Mouse (Mus musculus) forebrain, postnatal 0 days (tissue): Measurements from ENCODE around the gene Dhx58. TPM values are rescaled to one million over a fixed set of nuclear protein-coding genes. Genes with fewer than 3 reads are reported as not detected.

ENCODE experiments used
- ATAC-seq: fragments of 200-750 bp; cut with Nextera tagmentation; 2 replicates; pipeline ENCODE4 v1.8.0; 2017; ENCODE audit warnings: mild to moderate bottlenecking, moderate library complexity
- DNase-seq: peaks from one replicate; pipeline ENCODE4 v3.0.0-alpha.2; 2015
- H3K27ac ChIP-seq: fragments of 300-500 bp; sonication (generic); 2 replicates; pipeline ENCODE4 v1.5.1; 2014; ENCODE audit warnings: low read depth, mild to moderate bottlenecking, antibody characterized with exemption, low read length, moderate library complexity, mixed read lengths
- H3K27me3 ChIP-seq: fragments of 300-500 bp; sonication (generic); 2 replicates; pipeline ENCODE4 v1.6.1; 2014; ENCODE audit warnings: mild to moderate bottlenecking, low read length, mixed read lengths; ENCODE audit not compliant: insufficient read depth
- H3K36me3 ChIP-seq: fragments of 300-500 bp; sonication (generic); 2 replicates; pipeline ENCODE4 v1.6.1; 2014; ENCODE audit warnings: mild to moderate bottlenecking, moderate library complexity; ENCODE audit not compliant: insufficient read depth
- H3K4me1 ChIP-seq: fragments of 300-500 bp; sonication (generic); 2 replicates; pipeline ENCODE4 v1.6.1; 2014; ENCODE audit warnings: antibody characterized with exemption; ENCODE audit not compliant: insufficient read depth
- H3K4me2 ChIP-seq: fragments of 300-500 bp; sonication (generic); 2 replicates; pipeline ENCODE4 v1.6.1; 2014; ENCODE audit warnings: low read depth, mild to moderate bottlenecking, moderate library complexity
- H3K4me3 ChIP-seq: fragments of 300-500 bp; sonication (generic); 2 replicates; pipeline ENCODE4 v1.5.1; 2014; ENCODE audit warnings: low read depth, low read length, mixed read lengths
- H3K9ac ChIP-seq: fragments of 300-500 bp; sonication (generic); 2 replicates; pipeline ENCODE4 v1.6.1; 2014; ENCODE audit warnings: mild to moderate bottlenecking
- H3K9me3 ChIP-seq: fragments of 300-500 bp; sonication (generic); 2 replicates; pipeline ENCODE4 v1.6.1; 2016; ENCODE audit warnings: low read length
- CTCF ChIP-seq: sonication (generic); IDR thresholded peaks from 2 replicates; pipeline ENCODE4 v1.5.1; 2016; ENCODE audit warnings: antibody characterized with exemption, control low read depth, low read depth
- WGBS: fragments of 180-500 bp; shearing (Covaris S2); extraction: QIAGEN DNeasy Blood & Tissue Kit; methylation state at CpG from one replicate; pipeline ENCODE4 v1.1.7; 2014; 5-methylcytosine and 5-hydroxymethylcytosine counted together
- polyA plus RNA-seq: library from polyadenylated mRNA; unstranded; fragments of >200 nt; fragmentation: Nextera tagmentation; extraction: Ambion mirVana; gene quantifications from 2 replicates; pipeline ENCODE4 v1.2.1, GENCODE M21; 2015
- total RNA-seq: library from RNA; depleted of rRNA; stranded (reverse); fragments of >200 nt; gene quantifications from 2 replicates; pipeline ENCODE4 v1.2.3, GENCODE M21; 2014

Dhx58 gene
- total and polyA plus RNA-seq, 2 experiments from 2014 or later, result 1.5 to 2.3 TPM

DNA sequence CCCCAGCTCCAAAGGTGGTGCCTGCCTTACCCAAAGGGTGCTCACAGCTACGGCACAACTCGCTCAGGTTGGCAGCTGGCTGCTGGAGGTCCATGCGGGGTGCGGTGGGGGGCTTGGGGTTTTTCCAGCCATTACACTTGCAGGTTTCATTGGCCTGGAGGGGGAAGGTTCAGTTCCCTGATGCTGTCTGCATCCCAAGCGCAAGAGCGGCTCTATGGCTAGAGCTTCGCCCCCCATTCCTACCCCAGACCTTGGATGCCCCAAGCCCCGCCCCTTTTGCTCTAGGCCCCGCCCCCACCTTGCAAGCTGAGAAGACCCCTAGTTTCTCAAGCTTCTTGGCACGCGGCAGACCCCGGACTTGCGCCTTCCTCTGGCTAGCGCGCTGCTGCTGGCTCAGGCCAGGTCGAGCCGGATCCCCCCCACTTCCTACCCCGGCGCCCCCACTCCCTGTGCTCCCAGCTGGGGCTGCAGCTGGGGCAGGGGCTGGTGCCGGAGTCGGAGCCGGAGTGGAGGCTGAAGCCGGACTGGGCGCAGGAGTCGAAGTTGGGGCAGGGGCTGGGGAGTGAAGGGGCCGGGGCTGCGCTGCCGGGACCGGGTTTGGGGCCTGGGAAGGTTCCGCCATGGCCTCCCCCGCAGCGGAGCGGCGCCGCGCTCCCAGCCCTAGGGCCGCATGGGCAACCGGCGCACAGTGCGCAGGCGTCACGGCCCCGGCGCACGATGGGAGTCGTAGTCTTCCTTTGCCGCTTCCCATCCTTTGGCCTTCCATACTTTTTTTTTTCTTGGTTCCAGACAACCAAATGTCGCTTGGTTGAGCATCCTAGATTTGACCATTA, 7.9 kb upstream of the Dhx58 start, which contains the start of gene Kat2a:
Kat2a (minus strand) TSS at position 683 of the 833 bp plus-strand sequence.
- Histone ChIP-seq H3K27ac (peak within 1 kb of the TSS; percentile 62), H3K4me1 (peaks cover 16% of the 10 kb centered on the region), H3K36me3 (peaks cover 44% of the 10 kb centered on the region), H3K4me3 (peak within 1 kb of the TSS; percentile 97), H3K9me3 (no peaks in the 10 kb centered on the region), H3K27me3 (no peaks in the 10 kb centered on the region), H3K4me2 (peak within 1 kb of the TSS; percentile 82), H3K9ac (peak within 1 kb of the TSS; percentile 91)
- peak; percentile 93 for DNase-seq
- 5% methylated on average over 48 of the region's 48 CpGs for WGBS
- TF ChIP-seq CTCF, result no peak
- peak; percentile 97 for ATAC-seq

GRCm38 (mm10) chr11:100710977-100711376, 6.9 kb upstream of the Dhx58 start:
- Histone ChIP-seq H3K27ac (no peak overlapping the region), H3K36me3 (peaks cover 44% of the 10 kb centered on the region), H3K9me3 (no peaks in the 10 kb centered on the region), H3K27me3 (no peaks in the 10 kb centered on the region), H3K4me2 (peak overlapping the region; percentile 82; the same call in 1 of the 2 replicates), H3K9ac (peak overlapping the region; percentile 91; the same call in 1 of the 2 replicates), H3K4me3 (no peak overlapping the region), H3K4me1 (peaks cover 16% of the 10 kb centered on the region)
- TF ChIP-seq CTCF, result no peak
- no peak for DNase-seq
- 90% methylated on average over 4 of the region's 4 CpGs for WGBS
- ATAC-seq, result no peak

DNA sequence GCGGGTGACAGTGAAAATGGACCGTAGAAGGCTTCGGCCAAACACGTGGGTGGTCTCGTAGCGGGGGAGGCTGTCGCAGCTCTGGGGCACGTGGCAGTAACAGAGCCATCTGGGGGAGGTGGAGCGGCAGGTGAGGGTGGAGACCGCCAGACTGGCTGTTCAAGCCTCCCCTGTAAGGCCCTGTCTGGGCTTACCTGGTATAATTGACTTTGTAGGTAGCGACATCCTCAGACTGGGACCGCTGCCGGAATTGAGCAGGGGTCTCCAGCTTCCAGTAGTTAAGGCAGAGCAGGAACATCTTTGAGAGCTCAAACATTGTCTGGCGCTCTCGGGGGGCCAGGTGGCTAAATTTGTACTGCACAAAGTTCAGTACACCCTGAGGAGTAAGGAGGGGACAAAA, 6.5 kb upstream of the Dhx58 start:
- no peak overlapping the region for H3K4me3 ChIP-seq
- DNase-seq (no peak), ATAC-seq (no peak)
- no peak overlapping the region for H3K27ac ChIP-seq
- peaks cover 44% of the 10 kb centered on the region for H3K36me3 ChIP-seq
- no peaks in the 10 kb centered on the region for H3K9me3 ChIP-seq
- no peak overlapping the region for H3K4me2 ChIP-seq
- H3K27me3 ChIP-seq, result no peaks in the 10 kb centered on the region
- TF ChIP-seq CTCF, result no peak
- peaks cover 16% of the 10 kb centered on the region for H3K4me1 ChIP-seq
- WGBS, result 92% methylated on average over 15 of the region's 15 CpGs
- H3K9ac ChIP-seq, result no peak overlapping the region

GRCm38 (mm10) chr11:100709201-100709810, 5.2 kb upstream of the Dhx58 start:
- 94% methylated on average over 9 of the region's 9 CpGs for WGBS

DNA sequence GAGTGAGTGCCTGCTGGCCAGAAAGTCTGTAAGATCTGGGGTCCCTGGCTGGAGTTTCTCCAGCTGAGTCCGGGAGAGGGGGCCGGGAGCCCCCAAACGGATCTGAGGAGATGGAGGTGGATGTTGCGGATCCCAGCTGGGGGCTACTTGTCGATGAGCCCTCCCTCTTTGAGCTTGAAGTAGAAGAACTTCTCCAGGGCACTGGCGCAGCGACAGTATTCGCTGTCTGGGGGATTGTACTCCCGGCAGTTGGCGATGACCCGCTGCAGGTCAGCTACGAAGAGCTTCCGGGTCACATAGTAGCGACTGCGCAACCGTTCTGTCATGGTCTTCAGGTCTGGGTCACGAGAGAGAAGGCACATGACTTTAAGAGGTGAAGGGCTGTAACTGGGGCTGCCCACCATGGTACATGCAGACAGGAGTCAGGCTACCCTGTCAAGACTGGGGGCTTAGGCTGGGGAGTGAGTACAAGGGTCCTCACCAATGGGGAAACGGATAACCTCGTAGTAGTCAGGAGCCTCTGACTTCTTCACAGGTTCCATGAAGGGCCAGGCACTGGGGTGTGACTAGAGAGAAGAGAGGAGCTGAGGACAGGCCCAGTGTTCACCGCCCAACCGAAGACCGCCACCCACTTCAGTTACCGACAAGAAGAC, 1.1 kb upstream of the Dhx58 start:
- TF ChIP-seq CTCF, result no peak

More at GRCm38 (mm10) chr11:100709201-100709810, 5.2 kb upstream of the Dhx58 start:
- Histone ChIP-seq H3K4me2 (no peak overlapping the region), H3K4me1 (peaks cover 16% of the 10 kb centered on the region), H3K27me3 (no peaks in the 10 kb centered on the region), H3K36me3 (peaks cover 51% of the 10 kb centered on the region), H3K4me3 (no peak overlapping the region), H3K27ac (no peak overlapping the region), H3K9ac (no peak overlapping the region), H3K9me3 (no peaks in the 10 kb centered on the region)
- TF ChIP-seq CTCF, result no peak
- ATAC-seq (no peak), DNase-seq (no peak)

DNA sequence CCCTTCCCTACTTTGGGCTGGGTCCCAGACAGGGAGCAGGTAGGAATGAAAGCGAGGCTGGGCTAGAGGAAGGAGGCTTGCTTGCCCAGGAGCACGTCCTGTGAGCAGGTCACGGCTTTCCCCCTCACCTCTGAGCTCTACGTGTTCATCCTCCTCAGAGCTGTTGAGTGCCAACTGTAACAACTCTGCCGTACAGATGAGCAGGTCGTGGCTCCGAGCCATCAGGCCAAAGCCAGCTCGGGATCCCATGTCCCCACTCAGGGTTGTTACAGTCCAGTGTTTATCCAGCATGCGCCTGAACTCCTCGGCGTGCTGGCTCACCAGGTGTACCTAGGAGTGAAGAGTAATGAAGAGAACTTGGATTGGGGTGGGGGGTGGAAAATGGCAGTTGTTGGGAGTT, 705 bp downstream of the Dhx58 start:
- DNase-seq, result no peak
- WGBS, result 68% methylated on average over 11 of the region's 11 CpGs
- no peak overlapping the region for H3K27ac ChIP-seq
- no peak for TF ChIP-seq CTCF
- no peak overlapping the region for H3K4me2 ChIP-seq
- H3K27me3 ChIP-seq, result no peaks in the 10 kb centered on the region
- no peaks in the 10 kb centered on the region for H3K4me1 ChIP-seq
- H3K4me3 ChIP-seq, result no peak overlapping the region
- peaks cover 38% of the 10 kb centered on the region for H3K36me3 ChIP-seq
- ATAC-seq, result no peak
- H3K9ac ChIP-seq, result no peak overlapping the region
- no peaks in the 10 kb centered on the region for H3K9me3 ChIP-seq

More for the DNA sequence above, 1.1 kb upstream of the Dhx58 start:
- H3K36me3 ChIP-seq, result peaks cover 50% of the 10 kb centered on the region
- H3K27ac ChIP-seq, result no peak overlapping the region
- WGBS, result 95% methylated on average over 23 of the region's 23 CpGs
- DNase-seq (no peak), ATAC-seq (no peak)
- H3K4me2 ChIP-seq, result no peak overlapping the region
- H3K4me3 ChIP-seq, result no peak overlapping the region
- H3K4me1 ChIP-seq, result no peaks in the 10 kb centered on the region
- no peak overlapping the region for H3K9ac ChIP-seq
- no peaks in the 10 kb centered on the region for H3K9me3 ChIP-seq
- H3K27me3 ChIP-seq, result no peaks in the 10 kb centered on the region
